Mouse (Mus musculus) forebrain, embryonic 16.5 days (tissue): ENCODE measurements at regions not wholly inside any gene's neighbourhood (a gene's known extent, or its start where the extent isn't known, plus 50 kb on each side); places are given as distances from the start of the nearest gene placed in this dataset.

Source experiments
- ATAC-seq: fragments of 200-750 bp; cut with Nextera tagmentation; 2 replicates; pipeline ENCODE4 v1.8.0; 2017; ENCODE audit warnings: mild to moderate bottlenecking, moderate library complexity
- H3K27ac ChIP-seq: fragments of 300-500 bp; sonication (generic); 2 replicates; pipeline ENCODE4 v1.5.1; 2014; ENCODE audit warnings: low read length, control low read depth
- H3K27me3 ChIP-seq: fragments of 300-500 bp; sonication (generic); replicated peaks from 2 replicates; pipeline ENCODE4 v1.6.1; 2014; ENCODE audit warnings: low read length; ENCODE audit not compliant: control insufficient read depth, insufficient read depth
- H3K36me3 ChIP-seq: fragments of 300-500 bp; sonication (generic); 2 replicates; pipeline ENCODE4 v1.6.1; 2014; ENCODE audit not compliant: control insufficient read depth, insufficient read depth
- H3K4me1 ChIP-seq: fragments of 300-500 bp; sonication (generic); replicated peaks from 2 replicates; pipeline ENCODE4 v1.6.1; 2014; ENCODE audit warnings: low read length; ENCODE audit not compliant: control insufficient read depth, insufficient read depth
- H3K4me2 ChIP-seq: fragments of 300-500 bp; sonication (generic); 2 replicates; pipeline ENCODE4 v1.6.1; 2014; ENCODE audit warnings: mild to moderate bottlenecking, low read length, control low read depth
- H3K4me3 ChIP-seq: fragments of 300-500 bp; sonication (generic); replicated peaks from 2 replicates; pipeline ENCODE4 v1.5.1; 2014; ENCODE audit warnings: mild to moderate bottlenecking, low read length, control low read depth
- H3K9ac ChIP-seq: fragments of 300-500 bp; sonication (generic); replicated peaks from 2 replicates; pipeline ENCODE4 v1.6.1; 2014; ENCODE audit warnings: low read depth, low read length, control low read depth
- H3K9me3 ChIP-seq: fragments of 300-500 bp; sonication (generic); 2 replicates; pipeline ENCODE4 v1.6.1; 2016; ENCODE audit warnings: low read length; ENCODE audit not compliant: control insufficient read depth
- WGBS: fragments of 180-500 bp; shearing (Covaris S2); extraction: QIAGEN DNeasy Blood & Tissue Kit; methylation state at CpG from one replicate; pipeline ENCODE4 v1.1.7; 2014; 5-methylcytosine and 5-hydroxymethylcytosine counted together

DNA sequence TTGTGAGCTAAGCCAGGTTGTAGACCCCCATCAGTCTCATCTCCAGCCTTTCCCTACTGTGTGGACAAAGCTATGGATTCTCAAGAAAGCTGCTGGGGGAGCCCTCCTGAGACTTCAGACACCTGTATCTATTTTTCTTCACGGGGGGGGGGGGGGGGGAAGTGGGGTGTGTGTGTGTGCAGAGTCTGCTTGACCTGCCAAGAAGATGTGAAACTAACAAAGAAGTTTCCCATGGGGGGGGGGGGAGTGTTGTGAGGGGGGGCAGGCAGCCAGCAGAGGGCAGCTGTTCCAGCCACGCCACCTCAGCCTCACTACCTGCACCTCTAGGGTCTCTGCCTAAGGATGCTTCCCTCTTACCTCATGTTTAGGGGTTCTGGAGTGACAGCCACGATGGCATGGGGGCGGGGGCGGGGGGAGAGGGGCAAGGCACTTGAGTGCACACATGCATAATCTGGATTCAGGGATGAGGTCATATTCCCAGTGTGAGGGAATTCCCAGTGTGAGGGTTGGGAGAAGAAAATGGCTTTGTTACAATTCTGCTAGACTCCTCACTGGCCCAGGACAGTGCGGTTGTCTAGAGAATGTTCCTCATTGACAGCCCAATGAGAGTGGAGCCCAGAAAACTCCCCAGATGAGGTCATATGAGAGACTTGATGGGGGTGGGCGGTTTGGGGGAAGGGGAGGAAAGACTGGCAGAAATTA lies 104.0 kb upstream of the Spata13 start:
- no peak overlapping the region for H3K4me2 ChIP-seq
- WGBS: 14% methylated on average over 6 of the region's 7 CpGs
- peak; percentile 63 for ATAC-seq
- H3K27me3 ChIP-seq: no peaks in the 10 kb centered on the region
- peaks cover 26% of the 10 kb centered on the region for H3K4me1 ChIP-seq
- H3K36me3 ChIP-seq: no peaks in the 10 kb centered on the region
- no peaks in the 10 kb centered on the region for H3K9me3 ChIP-seq
- no peak overlapping the region for H3K9ac ChIP-seq
- H3K4me3 ChIP-seq: no peak overlapping the region
- H3K27ac ChIP-seq: 0 out of 2 replicates have a peak overlapping the region, but pooled peaks have one; percentile 33

- Histone ChIP-seq H3K4me1 (peaks cover 26% of the 10 kb centered on the region), H3K9me3 (no peaks in the 10 kb centered on the region), H3K4me3 (no peak overlapping the region), H3K36me3 (no peaks in the 10 kb centered on the region), H3K27ac (no peak overlapping the region), H3K4me2 (no peak overlapping the region), H3K27me3 (no peaks in the 10 kb centered on the region), H3K9ac (no peak overlapping the region)
- 14% methylated on average over 6 of the region's 6 CpGs for WGBS
- ATAC-seq: no peak
Measured at GRCm38 (mm10) chr14:60530348-60530711, 103.5 kb upstream of the Spata13 start.

- Histone ChIP-seq H3K9me3 (no peaks in the 10 kb centered on the region), H3K4me2 (no peak overlapping the region), H3K27ac (no peak overlapping the region), H3K4me1 (peaks cover 26% of the 10 kb centered on the region), H3K9ac (no peak overlapping the region), H3K27me3 (no peaks in the 10 kb centered on the region), H3K4me3 (no peak overlapping the region), H3K36me3 (no peaks in the 10 kb centered on the region)
- no peak for ATAC-seq
- WGBS: 85% methylated on average over 5 of the region's 5 CpGs
Measured at GRCm38 (mm10) chr14:60530973-60531372, 102.8 kb upstream of the Spata13 start.

GRCm38 (mm10) chr14:60531766-60532165 lies 102.0 kb upstream of the Spata13 start:
- no peaks in the 10 kb centered on the region for H3K27me3 ChIP-seq
- no peak overlapping the region for H3K27ac ChIP-seq
- no peak overlapping the region for H3K9ac ChIP-seq
- no peaks in the 10 kb centered on the region for H3K36me3 ChIP-seq
- no peak overlapping the region for H3K4me2 ChIP-seq
- no peaks in the 10 kb centered on the region for H3K9me3 ChIP-seq
- no peak for ATAC-seq
- no peak overlapping the region for H3K4me3 ChIP-seq
- H3K4me1 ChIP-seq: peaks cover 26% of the 10 kb centered on the region

GRCm38 (mm10) chr14:60533452-60534224 lies 100.2 kb upstream of the Spata13 start:
- H3K4me3 ChIP-seq: no peak overlapping the region
- peak overlapping the region; percentile 26; the same call in 1 of the 2 replicates for H3K27ac ChIP-seq
- ATAC-seq: peak; percentile 56
- H3K9me3 ChIP-seq: no peaks in the 10 kb centered on the region
- peak overlapping the region; percentile 20 for H3K4me2 ChIP-seq
- H3K9ac ChIP-seq: no peak overlapping the region; the same call in 1 of the 2 replicates
- 7% methylated on average over 23 of the region's 23 CpGs for WGBS
- peaks cover 26% of the 10 kb centered on the region for H3K4me1 ChIP-seq
- no peaks in the 10 kb centered on the region for H3K36me3 ChIP-seq
- no peaks in the 10 kb centered on the region for H3K27me3 ChIP-seq

DNA sequence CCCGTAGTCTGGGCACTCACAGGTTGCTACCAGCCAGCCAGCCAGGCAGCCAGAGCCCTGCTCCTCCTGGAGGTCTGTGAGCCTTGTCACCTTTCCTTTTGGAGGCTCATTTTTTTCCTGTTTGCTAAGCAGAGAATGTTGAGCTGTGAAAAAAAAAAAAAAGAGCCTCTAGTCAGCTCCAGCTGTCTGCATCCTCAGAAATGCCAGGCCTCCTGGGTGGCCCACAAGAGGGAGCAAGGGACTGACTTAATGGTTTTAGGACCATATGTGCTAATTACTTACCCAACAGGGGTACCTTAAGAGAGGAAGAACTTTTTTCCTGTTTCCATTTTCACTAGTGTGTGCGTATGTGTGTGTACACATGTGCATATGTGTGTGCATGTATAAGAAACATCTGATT lies 94.8 kb upstream of the Spata13 start:
- Histone ChIP-seq H3K4me2 (no peak overlapping the region), H3K27me3 (no peaks in the 10 kb centered on the region), H3K36me3 (no peaks in the 10 kb centered on the region), H3K9me3 (no peaks in the 10 kb centered on the region), H3K27ac (no peak overlapping the region), H3K9ac (no peak overlapping the region), H3K4me3 (no peak overlapping the region), H3K4me1 (peaks cover 5% of the 10 kb centered on the region; the same call in 1 of the 2 replicates)
- 70% methylated on average over 2 of the region's 2 CpGs for WGBS
- no peak for ATAC-seq

DNA sequence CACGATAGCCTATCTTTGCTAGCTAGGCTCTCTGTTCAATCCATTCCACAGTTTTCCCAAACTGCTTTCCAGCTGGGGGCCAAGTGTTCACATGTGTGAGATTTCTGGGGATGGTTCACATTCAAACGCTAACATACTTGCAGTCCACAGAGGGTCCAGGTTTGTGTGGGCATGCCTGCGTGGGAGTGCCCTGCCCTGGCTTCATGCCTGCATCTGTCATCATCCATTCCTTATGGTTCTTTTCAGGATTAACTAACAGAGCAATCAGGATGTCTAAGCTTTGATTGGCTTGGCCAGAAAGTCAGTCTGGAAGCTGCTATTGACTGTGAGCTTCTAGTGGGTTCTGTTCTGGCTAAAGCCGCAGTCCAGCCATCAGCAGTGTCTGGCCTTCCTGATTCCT lies 93.7 kb upstream of the Spata13 start:
- Histone ChIP-seq H3K27ac (no peak overlapping the region), H3K36me3 (no peaks in the 10 kb centered on the region), H3K9me3 (no peaks in the 10 kb centered on the region), H3K9ac (no peak overlapping the region), H3K4me3 (no peak overlapping the region), H3K4me1 (no peaks in the 10 kb centered on the region), H3K4me2 (no peak overlapping the region), H3K27me3 (no peaks in the 10 kb centered on the region)
- ATAC-seq: no peak
- WGBS: 66% methylated on average over 4 of the region's 4 CpGs

DNA sequence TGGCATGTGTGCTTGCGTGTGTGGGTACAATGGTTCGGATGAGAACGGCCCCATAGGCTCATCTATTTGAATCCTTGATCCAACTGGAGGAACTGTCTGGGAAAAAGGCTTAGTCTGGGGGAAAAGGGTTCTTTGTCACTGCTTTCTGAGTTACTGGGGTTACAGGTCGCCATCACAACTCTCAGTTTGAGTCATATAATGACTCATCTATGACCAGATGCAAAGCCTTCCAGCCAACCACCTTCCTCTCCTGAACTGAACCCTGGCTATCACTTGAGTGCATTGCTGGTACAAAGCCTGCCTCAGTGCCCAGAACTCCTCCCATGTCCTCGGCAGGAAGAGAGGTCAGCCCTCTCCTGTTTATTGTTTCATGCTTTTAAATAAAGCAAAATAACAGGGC lies 92.2 kb upstream of the Spata13 start:
- no peaks in the 10 kb centered on the region for H3K4me1 ChIP-seq
- no peak overlapping the region for H3K27ac ChIP-seq
- H3K4me3 ChIP-seq: no peak overlapping the region
- no peaks in the 10 kb centered on the region for H3K27me3 ChIP-seq
- H3K9ac ChIP-seq: no peak overlapping the region
- WGBS: 82% methylated on average over 5 of the region's 5 CpGs
- no peaks in the 10 kb centered on the region for H3K9me3 ChIP-seq
- no peak for ATAC-seq
- no peaks in the 10 kb centered on the region for H3K36me3 ChIP-seq
- H3K4me2 ChIP-seq: no peak overlapping the region

DNA sequence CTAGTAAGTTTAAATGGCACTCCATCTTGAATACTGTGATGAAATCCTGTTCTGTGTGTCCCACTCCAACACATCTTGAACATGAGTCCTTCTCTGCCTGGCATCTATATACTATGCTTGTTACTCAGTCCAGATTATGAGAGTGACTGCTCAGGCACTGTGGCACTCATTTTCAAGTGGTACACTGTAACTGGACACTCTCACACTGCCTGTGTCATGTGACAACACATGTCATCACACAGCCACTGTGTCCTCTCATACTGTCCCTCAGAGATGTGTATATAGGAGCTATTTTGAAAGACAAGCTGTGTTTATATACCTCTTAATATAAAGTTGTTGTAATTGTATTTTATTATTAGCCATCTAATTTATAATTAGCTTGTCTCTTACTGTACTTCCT lies 89.0 kb upstream of the Spata13 start:
- H3K9me3 ChIP-seq: no peaks in the 10 kb centered on the region
- H3K27me3 ChIP-seq: no peaks in the 10 kb centered on the region
- no peak for ATAC-seq
- no peak overlapping the region for H3K27ac ChIP-seq
- no peaks in the 10 kb centered on the region for H3K36me3 ChIP-seq
- no peak overlapping the region for H3K9ac ChIP-seq
- H3K4me2 ChIP-seq: no peak overlapping the region
- H3K4me1 ChIP-seq: no peaks in the 10 kb centered on the region
- no peak overlapping the region for H3K4me3 ChIP-seq
